Mouse (Mus musculus): ENCODE results near the gene Chit1. TPM values are rescaled to one million over a fixed set of nuclear protein-coding genes. Genes with fewer than 3 reads are reported as not detected.

Gene Chit1
- polyA plus RNA-seq, 1 experiment from 2014 or later = not detected

DNA sequence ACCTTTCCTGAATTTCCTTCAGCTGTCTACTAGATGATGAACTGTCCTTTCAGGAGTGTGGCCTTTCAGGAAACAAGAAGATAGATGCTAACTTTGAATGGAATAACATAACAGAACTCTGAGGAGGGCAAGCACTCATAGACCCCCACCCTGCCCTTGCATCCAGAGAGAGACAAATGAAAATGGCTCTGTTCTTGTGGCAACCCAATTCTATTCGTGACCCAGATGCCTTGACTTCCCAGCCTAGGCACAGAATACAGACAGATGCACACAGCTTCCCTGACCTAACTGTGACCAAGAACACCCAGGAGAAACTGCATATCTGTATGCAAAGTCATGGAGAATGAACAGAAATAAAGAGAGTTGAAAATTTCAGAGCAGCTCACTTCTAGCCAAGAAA lies 37.4 kb upstream of the Chit1 start:
- WGBS = 87% methylated on average over 1 of the region's 1 CpGs
- Histone ChIP-seq H3K9me3 (replicated peaks) (no peaks in the 10 kb centered on the region), H3K27me3 (ENCODE audit: low read depth, poor library complexity, severe bottlenecking) (no peaks in the 10 kb centered on the region), H3K4me1 (peaks cover 89% of the 10 kb centered on the region), H3K27ac (replicated peaks) (peak overlapping the region; percentile 84), H3K4me3 (no peak overlapping the region), H3K36me3 (peaks cover 36% of the 10 kb centered on the region)
- no peak for DNase-seq (ENCODE audit: low spot score)

DNA sequence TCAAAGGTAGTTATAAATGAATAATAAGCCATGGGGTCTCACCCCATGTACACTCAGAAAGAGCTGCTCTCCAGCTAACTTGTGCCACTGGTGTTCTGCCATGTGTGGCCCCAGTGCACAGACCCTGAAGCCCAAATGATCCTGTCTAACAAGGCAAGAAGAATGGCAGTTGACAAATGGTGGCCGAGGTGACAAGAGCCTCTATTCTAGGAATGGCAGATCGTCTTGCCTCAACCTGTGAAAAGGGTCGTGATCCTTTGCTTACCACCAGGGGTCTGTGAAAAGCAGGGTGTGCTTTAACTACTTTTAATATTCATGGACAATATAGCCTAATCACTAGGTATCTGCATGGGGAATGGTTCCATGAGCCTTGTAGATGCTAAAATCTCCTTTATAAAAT lies 36.9 kb upstream of the Chit1 start:
- no peaks in the 10 kb centered on the region for H3K27me3 ChIP-seq (ENCODE audit: low read depth, poor library complexity, severe bottlenecking)
- WGBS = 59% methylated on average over 3 of the region's 3 CpGs
- no peak for DNase-seq (ENCODE audit: low spot score)
- 0 out of 2 replicates have a peak overlapping the region, but pooled peaks have one; percentile 9 for H3K4me3 ChIP-seq
- no peaks in the 10 kb centered on the region for H3K9me3 ChIP-seq (replicated peaks)
- peaks cover 36% of the 10 kb centered on the region for H3K36me3 ChIP-seq
- H3K27ac ChIP-seq (replicated peaks) = 0 out of 2 replicates have a peak overlapping the region, but pooled peaks have one; percentile 2
- peaks cover 91% of the 10 kb centered on the region for H3K4me1 ChIP-seq

GRCm38 (mm10) chr1:134074606-134075005 lies 36.4 kb upstream of the Chit1 start:
- H3K4me3 ChIP-seq = peak overlapping the region; percentile 75; the same call in 1 of the 2 replicates
- no peak for DNase-seq (ENCODE audit: low spot score)
- H3K27me3 ChIP-seq (ENCODE audit: low read depth, poor library complexity, severe bottlenecking) = no peaks in the 10 kb centered on the region
- H3K4me1 ChIP-seq = peaks cover 94% of the 10 kb centered on the region
- WGBS = 92% methylated on average over 10 of the region's 10 CpGs
- 0 out of 2 replicates have a peak overlapping the region, but pooled peaks have one; percentile 20 for H3K27ac ChIP-seq (replicated peaks)
- no peaks in the 10 kb centered on the region for H3K9me3 ChIP-seq (replicated peaks)
- peaks cover 36% of the 10 kb centered on the region for H3K36me3 ChIP-seq

DNA sequence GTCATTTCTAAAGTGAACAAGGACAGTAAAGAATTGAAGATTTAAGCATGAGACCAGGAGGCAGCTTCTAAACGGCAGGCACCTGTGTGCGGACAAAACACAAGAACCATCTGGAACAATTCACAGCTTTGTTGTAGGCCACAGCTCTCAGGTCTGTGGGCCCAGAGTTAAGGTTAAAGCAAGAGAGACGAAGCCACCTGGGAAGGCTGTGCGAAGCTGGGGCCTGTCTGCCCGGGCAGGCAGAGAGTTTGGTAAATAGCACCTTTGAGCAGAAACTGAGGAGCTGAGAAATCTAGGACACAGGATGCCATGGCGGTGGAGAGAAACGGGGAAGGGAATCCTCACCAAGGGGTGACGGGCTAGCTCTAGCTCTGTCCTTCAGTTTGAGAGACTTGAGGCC lies 35.5 kb upstream of the Chit1 start:
- Histone ChIP-seq H3K4me1 (peaks cover 94% of the 10 kb centered on the region), H3K27me3 (ENCODE audit: low read depth, poor library complexity, severe bottlenecking) (no peaks in the 10 kb centered on the region), H3K4me3 (peak overlapping the region; percentile 75), H3K36me3 (peaks cover 36% of the 10 kb centered on the region), H3K27ac (replicated peaks) (peak overlapping the region; percentile 91), H3K9me3 (replicated peaks) (no peaks in the 10 kb centered on the region)
- no peak for DNase-seq (ENCODE audit: low spot score)
- 93% methylated on average over 8 of the region's 8 CpGs for WGBS

GRCm38 (mm10) chr1:134076789-134077188 lies 34.3 kb upstream of the Chit1 start:
- H3K36me3 ChIP-seq = peaks cover 36% of the 10 kb centered on the region
- WGBS = 23% methylated on average over 2 of the region's 2 CpGs
- H3K9me3 ChIP-seq (replicated peaks) = no peaks in the 10 kb centered on the region
- H3K4me1 ChIP-seq = peaks cover 84% of the 10 kb centered on the region
- H3K27ac ChIP-seq (replicated peaks) = peak overlapping the region; percentile 91
- peak overlapping the region; percentile 75 for H3K4me3 ChIP-seq
- no peaks in the 10 kb centered on the region for H3K27me3 ChIP-seq (ENCODE audit: low read depth, poor library complexity, severe bottlenecking)
- no peak for DNase-seq (ENCODE audit: low spot score)

GRCm38 (mm10) chr1:134077389-134078060 lies 33.5 kb upstream of the Chit1 start:
- H3K27me3 ChIP-seq (ENCODE audit: low read depth, poor library complexity, severe bottlenecking) = no peaks in the 10 kb centered on the region
- peak overlapping the region; percentile 75 for H3K4me3 ChIP-seq
- no peaks in the 10 kb centered on the region for H3K9me3 ChIP-seq (replicated peaks)
- H3K27ac ChIP-seq (replicated peaks) = peak overlapping the region; percentile 91
- H3K4me1 ChIP-seq = peaks cover 76% of the 10 kb centered on the region
- peaks cover 36% of the 10 kb centered on the region for H3K36me3 ChIP-seq
- WGBS = 42% methylated on average over 14 of the region's 14 CpGs
- peak; percentile 61 for DNase-seq (ENCODE audit: low spot score)

DNA sequence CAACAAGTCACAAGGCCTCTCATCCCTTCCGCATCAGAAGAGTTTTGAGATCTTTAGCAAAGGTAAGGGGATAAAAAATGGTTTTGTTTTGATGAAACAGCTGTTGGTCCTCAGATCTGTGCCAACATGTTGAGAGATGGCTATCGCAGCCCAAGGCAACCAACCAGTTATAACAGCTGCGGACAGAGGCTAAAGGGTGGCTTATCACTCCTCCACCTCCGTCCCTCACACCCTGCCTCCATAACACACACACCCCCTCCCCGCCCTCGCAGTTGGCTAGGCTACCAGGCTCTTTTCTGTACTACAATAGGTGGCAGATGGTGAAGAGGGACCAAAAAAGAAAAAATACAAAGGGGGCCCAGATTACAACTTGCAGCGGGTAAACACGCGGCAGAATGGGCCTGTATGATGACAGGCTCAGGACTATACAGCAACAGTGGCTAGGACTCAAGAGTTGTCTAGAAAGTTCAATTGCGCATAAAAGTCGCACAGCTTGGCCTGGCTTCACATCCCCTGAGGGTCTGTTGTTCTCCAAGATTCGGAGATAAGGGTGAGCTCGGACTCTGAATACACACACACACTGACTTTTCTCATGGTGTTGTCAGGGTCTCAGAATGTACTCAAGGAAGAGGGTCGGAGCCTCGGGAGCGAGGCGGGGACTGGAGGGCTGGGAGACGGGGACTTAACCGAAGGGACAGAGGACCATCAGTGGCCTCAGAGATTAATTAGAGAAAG lies 32.8 kb upstream of the Chit1 start:
- Histone ChIP-seq H3K27me3 (ENCODE audit: low read depth, poor library complexity, severe bottlenecking) (no peaks in the 10 kb centered on the region), H3K9me3 (replicated peaks) (no peaks in the 10 kb centered on the region), H3K27ac (replicated peaks) (peak overlapping the region; percentile 91), H3K4me3 (peak overlapping the region; percentile 75), H3K36me3 (peaks cover 36% of the 10 kb centered on the region), H3K4me1 (peaks cover 75% of the 10 kb centered on the region)
- WGBS = 10% methylated on average over 19 of the region's 19 CpGs
- DNase-seq (ENCODE audit: low spot score) = peak; percentile 39

DNA sequence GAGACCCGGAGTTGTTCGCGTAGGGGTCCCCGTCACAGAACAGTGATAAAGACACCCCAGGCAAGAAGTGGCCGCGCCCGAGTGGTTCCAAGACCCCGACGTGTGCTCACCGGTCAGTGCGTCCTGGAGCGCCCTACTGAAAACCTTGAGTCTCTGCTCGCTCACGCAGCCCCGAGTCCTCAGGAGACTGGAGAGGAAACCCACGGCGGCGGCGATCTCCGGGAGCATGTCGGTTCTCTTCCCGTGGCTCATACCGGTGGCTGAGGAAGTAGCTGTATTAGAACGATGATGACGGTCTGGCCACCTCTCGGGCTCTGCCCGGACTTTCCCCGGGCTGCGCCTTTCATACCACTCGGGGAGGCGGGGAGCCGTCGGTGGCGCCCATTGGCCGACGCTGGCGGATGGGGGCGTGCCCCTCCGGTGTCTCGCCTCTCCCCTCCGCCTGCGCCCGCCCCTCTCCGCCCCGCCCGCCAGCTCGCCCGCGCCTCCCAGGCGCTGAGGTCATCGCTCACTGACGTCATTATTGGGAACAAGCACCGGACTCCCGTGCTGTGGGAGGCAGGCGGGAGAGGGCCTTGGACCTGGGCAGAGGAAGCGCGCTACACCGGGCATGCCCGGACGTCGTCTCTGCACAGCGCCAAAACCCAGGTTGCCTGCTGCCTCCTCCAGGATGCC lies 32.1 kb upstream of the Chit1 start, which contains the start of gene Btg2:
Gene Btg2 (minus strand): TSS at position 319 of the 675 bp plus-strand sequence.
- H3K4me1 ChIP-seq = peaks cover 73% of the 10 kb centered on the region

DNA sequence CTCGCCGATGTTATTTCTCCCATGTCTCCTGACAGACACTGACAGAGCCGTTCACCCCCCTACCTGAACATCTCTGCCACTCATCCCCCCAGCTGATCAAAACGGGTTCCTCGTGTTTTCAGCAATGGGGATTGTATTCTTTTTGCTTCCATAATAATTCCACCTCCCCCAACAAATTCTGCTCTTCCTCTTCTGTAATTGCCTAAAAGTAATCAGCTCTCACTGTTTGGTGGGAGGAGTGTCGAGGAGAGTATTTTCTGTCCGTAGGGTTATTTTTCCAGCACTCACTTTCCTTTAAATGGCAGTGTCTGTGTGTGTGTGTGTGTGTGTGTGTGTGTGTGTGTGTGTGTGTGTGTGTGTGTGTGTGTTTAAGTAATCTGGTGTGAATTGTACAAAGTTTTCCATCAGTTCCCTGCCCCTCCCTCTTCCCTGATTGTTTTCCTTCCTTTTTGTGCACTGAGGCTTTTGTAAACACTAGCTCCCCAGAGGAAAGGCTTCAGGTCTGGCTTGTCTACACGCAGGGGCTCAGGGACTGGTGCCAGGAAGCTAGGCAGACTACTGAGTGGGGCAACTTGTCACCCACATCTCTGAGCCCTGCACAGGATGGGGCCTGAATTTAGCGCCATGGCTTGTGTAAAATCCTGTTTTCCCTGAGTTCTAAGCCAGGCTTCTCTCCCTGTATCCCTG lies 31.4 kb upstream of the Chit1 start:
- no peak for DNase-seq (ENCODE audit: low spot score)
- H3K9me3 ChIP-seq (replicated peaks) = no peaks in the 10 kb centered on the region
- H3K27me3 ChIP-seq (ENCODE audit: low read depth, poor library complexity, severe bottlenecking) = no peaks in the 10 kb centered on the region
- peaks cover 31% of the 10 kb centered on the region for H3K36me3 ChIP-seq
- peak overlapping the region; percentile 75 for H3K4me3 ChIP-seq
- peak overlapping the region; percentile 91 for H3K27ac ChIP-seq (replicated peaks)
- whole genome bisulfite sequencing = 5% methylated on average over 9 of the region's 9 CpGs
- H3K4me1 ChIP-seq = peaks cover 67% of the 10 kb centered on the region

More for the DNA sequence above, 32.1 kb upstream of the Chit1 start, which contains the start of gene Btg2:
- Histone ChIP-seq H3K9me3 (replicated peaks) (no peaks in the 10 kb centered on the region), H3K4me3 (peak within 1 kb of the TSS; percentile 75), H3K36me3 (peaks cover 36% of the 10 kb centered on the region), H3K27ac (replicated peaks) (peak within 1 kb of the TSS; percentile 91), H3K27me3 (ENCODE audit: low read depth, poor library complexity, severe bottlenecking) (no peaks in the 10 kb centered on the region)
- DNase-seq (ENCODE audit: low spot score) = peak; percentile 98
- WGBS = under 1% methylated on average over 52 of the region's 62 CpGs

- H3K27ac ChIP-seq (replicated peaks) = peak overlapping the region; percentile 91
- no peaks in the 10 kb centered on the region for H3K9me3 ChIP-seq (replicated peaks)
- 91% methylated on average over 4 of the region's 4 CpGs for WGBS
- DNase-seq (ENCODE audit: low spot score) = no peak
- H3K27me3 ChIP-seq (ENCODE audit: low read depth, poor library complexity, severe bottlenecking) = no peaks in the 10 kb centered on the region
- H3K36me3 ChIP-seq = peaks cover 23% of the 10 kb centered on the region
- 0 out of 2 replicates have a peak overlapping the region, but pooled peaks have one; percentile 75 for H3K4me3 ChIP-seq
- H3K4me1 ChIP-seq = peaks cover 61% of the 10 kb centered on the region
Measured at GRCm38 (mm10) chr1:134080406-134080805, 30.6 kb upstream of the Chit1 start.

GRCm38 (mm10) chr1:134080881-134081450 lies 30.1 kb upstream of the Chit1 start:
- no peaks in the 10 kb centered on the region for H3K9me3 ChIP-seq (replicated peaks)
- peaks cover 61% of the 10 kb centered on the region for H3K4me1 ChIP-seq
- H3K27me3 ChIP-seq (ENCODE audit: low read depth, poor library complexity, severe bottlenecking) = no peaks in the 10 kb centered on the region
- peaks cover 18% of the 10 kb centered on the region for H3K36me3 ChIP-seq
- no peak overlapping the region for H3K4me3 ChIP-seq
- WGBS = 90% methylated on average over 5 of the region's 5 CpGs
- no peak for DNase-seq (ENCODE audit: low spot score)
- no peak overlapping the region for H3K27ac ChIP-seq (replicated peaks)
